Mouse (Mus musculus): ENCODE measurements around the gene Lsamp.

DNA sequence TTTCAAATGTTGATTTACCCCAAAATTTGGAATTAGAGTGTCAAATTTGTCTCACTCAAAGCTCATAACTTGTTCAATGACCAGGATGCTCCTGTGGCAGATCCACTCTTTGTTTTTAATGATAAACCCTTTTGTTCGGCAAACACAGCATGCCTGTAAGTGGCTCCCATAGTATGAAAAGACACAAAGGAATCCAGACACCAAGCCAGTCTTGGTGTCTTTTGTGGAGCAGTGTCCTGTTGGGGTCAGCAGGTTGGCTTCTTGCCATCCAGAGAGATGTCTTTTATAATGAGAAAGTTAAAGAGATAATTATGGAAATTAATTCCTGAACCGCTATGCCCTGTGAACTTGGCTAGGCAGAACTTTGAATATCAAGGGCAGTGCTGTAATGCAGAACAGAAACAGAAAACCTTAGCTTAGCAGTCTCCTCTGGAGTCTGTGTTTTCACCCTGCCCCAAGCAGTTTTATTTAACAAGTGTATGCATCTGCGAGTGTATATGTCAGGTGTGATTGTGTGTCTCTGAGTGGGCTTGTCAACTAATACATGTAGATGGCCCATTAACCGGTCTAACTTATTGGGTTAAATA lies 310.2 kb downstream of the Lsamp start:
- TF ChIP-seq POLR2A (IDR thresholded peaks at IDR 0.05; ENCODE audit: extremely low read depth, insufficient read depth, low read length) = no peak
- TF ChIP-seq CTCF (IDR thresholded peaks at IDR 0.05; ENCODE audit: low read depth, low read length) = no peak
